Mouse (Mus musculus) CH12.LX (cell line): ENCODE measurements around the gene Atp4b. TPM values are rescaled to one million over a fixed set of nuclear protein-coding genes. Genes with fewer than 3 reads are reported as not detected.

Experiments
- DNase-seq: peaks from one replicate; pipeline ENCODE4 v3.0.0-alpha.2; 2013; ENCODE audit errors: extremely low read depth
- H3K27ac ChIP-seq: 2 replicates; pipeline ENCODE4 v1.5.1; 2012; ENCODE audit warnings: low read depth, mild to moderate bottlenecking, control low read depth, moderate library complexity; ENCODE audit not compliant: insufficient read depth
- H3K27me3 ChIP-seq: replicated peaks from 2 replicates; pipeline ENCODE3; 2012; ENCODE audit warnings: inconsistent platforms
- H3K36me3 ChIP-seq, 2 experiments: replicated peaks in 1 of 2; 2 replicates each; pipeline versions ENCODE3 to v1.6.1; 2012; ENCODE audit warnings: inconsistent platforms in 1 of 2, low read length in 1 of 2, mild to moderate bottlenecking in 1 of 2, mixed read lengths in 1 of 2, moderate library complexity in 1 of 2; ENCODE audit not compliant: control insufficient read depth in 1 of 2, insufficient read depth in 1 of 2
- H3K4me1 ChIP-seq, 2 experiments: 2 replicates each; pipeline ENCODE4 v1.6.1; 2012; ENCODE audit warnings: inconsistent platforms in 1 of 2, moderate library complexity in 1 of 2; ENCODE audit not compliant: insufficient read depth in 2 of 2, control insufficient read depth in 1 of 2
- H3K4me2 ChIP-seq: 2 replicates; pipeline ENCODE4 v1.6.1; 2012; ENCODE audit warnings: low read depth, mild to moderate bottlenecking, control low read depth; ENCODE audit not compliant: poor library complexity, insufficient read depth, severe bottlenecking
- H3K4me3 ChIP-seq, 3 experiments: fragments of 150-350 bp in 1 of 3; sonication (generic) in 1 of 3; replicated peaks in 1 of 3; 2 replicates each; pipeline versions ENCODE3 to v1.5.1; 2011 to 2012; ENCODE audit warnings: low read depth in 2 of 3, low read length in 2 of 3, mild to moderate bottlenecking in 2 of 3, moderate library complexity in 2 of 3, control low read depth in 1 of 3, improper control_type of control experiment in 1 of 3, inconsistent platforms in 1 of 3, mixed read lengths in 1 of 3; ENCODE audit not compliant: poor library complexity in 1 of 3
- H3K79me2 ChIP-seq: replicated peaks from 2 replicates; pipeline ENCODE4 v1.6.1; 2012; ENCODE audit warnings: mild to moderate bottlenecking, moderate library complexity; ENCODE audit not compliant: control insufficient read depth, poor library complexity, insufficient read depth, severe bottlenecking; ENCODE audit errors: extremely low read depth
- H3K9ac ChIP-seq: 2 replicates; pipeline ENCODE4 v1.6.1; 2012; ENCODE audit warnings: low read depth, mild to moderate bottlenecking, control low read depth, moderate library complexity; ENCODE audit not compliant: insufficient read depth
- H3K9me3 ChIP-seq: replicated peaks from 2 replicates; pipeline ENCODE3; 2012; ENCODE audit warnings: low read length, inconsistent platforms, mixed read lengths
- BHLHE40 ChIP-seq: IDR thresholded peaks from 2 replicates; pipeline ENCODE4 v1.6.1; 2011; ENCODE audit warnings: mild to moderate bottlenecking, low read depth, low read length, improper control_type of control experiment
- CHD2 ChIP-seq: IDR thresholded peaks from 2 replicates; pipeline ENCODE4 v1.6.1; 2011; ENCODE audit warnings: low read length, improper control_type of control experiment
- ELF1 ChIP-seq: IDR thresholded peaks from 2 replicates; pipeline ENCODE4 v1.6.1; 2014; ENCODE audit warnings: low read depth, mild to moderate bottlenecking, inconsistent platforms, low read length, improper control_type of control experiment
- EP300 ChIP-seq: IDR thresholded peaks from 2 replicates; pipeline ENCODE4 v1.6.1; 2011; ENCODE audit warnings: low read length, improper control_type of control experiment
- ETS1 ChIP-seq: conservative IDR thresholded peaks from 2 replicates; pipeline ENCODE4 v1.6.1; 2012; ENCODE audit warnings: low read depth, mild to moderate bottlenecking, inconsistent platforms, low read length, improper control_type of control experiment, moderate library complexity
- IRF4 ChIP-seq: IDR thresholded peaks from 2 replicates; pipeline ENCODE4 v1.6.1; 2014; ENCODE audit warnings: low read depth, mild to moderate bottlenecking, inconsistent platforms, low read length, improper control_type of control experiment
- MAX ChIP-seq: IDR thresholded peaks from 2 replicates; pipeline ENCODE4 v1.6.1; 2011; ENCODE audit warnings: low read length, improper control_type of control experiment
- MAZ ChIP-seq: IDR thresholded peaks from 2 replicates; pipeline ENCODE4 v1.6.1; 2012; ENCODE audit warnings: low read depth, mild to moderate bottlenecking, inconsistent platforms, low read length, improper control_type of control experiment, moderate library complexity
- MYC ChIP-seq: IDR thresholded peaks from 2 replicates; pipeline ENCODE4 v1.6.1; 2011; ENCODE audit warnings: low read depth, mild to moderate bottlenecking, improper control_type of control experiment, low read length
- NELFE ChIP-seq: IDR thresholded peaks from 2 replicates; pipeline ENCODE4 v1.6.1; 2011; ENCODE audit warnings: low read depth, low read length, improper control_type of control experiment
- PAX5 ChIP-seq: IDR thresholded peaks from 2 replicates; pipeline ENCODE4 v1.6.1; 2012; ENCODE audit warnings: low read length, inconsistent platforms, mixed read lengths
- RCOR1 ChIP-seq: conservative IDR thresholded peaks from 2 replicates; pipeline ENCODE4 v1.6.1; 2012; ENCODE audit warnings: low read depth, mild to moderate bottlenecking, inconsistent platforms, low read length, improper control_type of control experiment
- SMC3 ChIP-seq: IDR thresholded peaks from 2 replicates; pipeline ENCODE4 v1.6.1; 2011; ENCODE audit warnings: low read depth, low read length, improper control_type of control experiment
- UBTF ChIP-seq: IDR thresholded peaks from 2 replicates; pipeline ENCODE4 v1.6.1; 2012; ENCODE audit warnings: low read depth, mild to moderate bottlenecking, inconsistent platforms, low read length, improper control_type of control experiment, moderate library complexity
- USF2 ChIP-seq: conservative IDR thresholded peaks from 2 replicates; pipeline ENCODE4 v1.6.1; 2011; ENCODE audit warnings: low read depth, low read length, improper control_type of control experiment
- ZC3H11A ChIP-seq: IDR thresholded peaks from 2 replicates; pipeline ENCODE4 v1.6.1; 2012; ENCODE audit warnings: low read depth, mild to moderate bottlenecking, inconsistent platforms, low read length, improper control_type of control experiment
- ZMIZ1 ChIP-seq: IDR thresholded peaks from 2 replicates; pipeline ENCODE4 v1.6.1; 2012; ENCODE audit warnings: low read depth, mild to moderate bottlenecking, inconsistent platforms, low read length, improper control_type of control experiment
- dilution Hi-C: fragments of 300-500 bp; cut with MboI; formaldehyde crosslinking; loops from 2 replicates; pipeline ENCODE4 v1.14.3; 2020; ENCODE audit warnings: low sequenced_read_pairs; ENCODE audit not compliant: extremely low pct_unique_long_range_greater_than_20kb, extremely low pct_ligation_motif_present
- in situ Hi-C: fragments of 300-500 bp; cut with MboI; formaldehyde crosslinking; loops from 3 replicates; pipeline ENCODE4 v1.14.3; 2019; ENCODE audit warnings: low sequenced_read_pairs, low pct_ligation_motif_present, low pct_unique_long_range_greater_than_20kb, mixed read lengths
- polyA plus RNA-seq: library from polyadenylated mRNA; unstranded; fragments of >175 nt; gene quantifications from 2 replicates; pipeline ENCODE4 v1.2.1, GENCODE M21; 2012; ENCODE audit warnings: low read depth; ENCODE audit not compliant: insufficient read length
- total RNA-seq, 2 experiments: library from RNA; depleted of rRNA; stranded (reverse); fragments of 300-350 nt in 1 of 2; fragments of >200 nt in 1 of 2; gene quantifications; 2 replicates each; pipeline ENCODE4 v1.2.3; 2012 to 2014

Atp4b gene
- total and polyA plus RNA-seq, 3 experiments = not detected

DNA sequence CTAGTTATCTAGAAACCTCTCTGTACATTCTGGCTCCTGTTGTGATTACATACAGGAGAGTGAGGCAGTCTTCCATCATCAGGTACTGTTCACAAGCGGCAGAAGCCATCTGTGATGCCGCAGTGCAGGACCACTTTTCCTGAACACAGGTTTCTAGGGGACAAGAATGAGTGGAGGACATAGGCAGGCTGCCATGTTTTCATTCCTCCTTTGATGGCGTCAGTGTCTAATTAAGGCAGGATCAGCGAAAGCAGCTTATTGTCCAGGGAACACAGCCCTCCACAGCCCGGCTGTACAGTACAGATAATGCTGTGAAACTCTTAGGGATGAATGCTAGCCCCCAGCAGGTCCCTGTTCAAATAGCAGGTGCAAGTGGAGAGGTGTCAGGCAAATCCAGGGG, 9.4 kb upstream of the Atp4b start (continued):
- no peak for TF ChIP-seq ZC3H11A
- no peak for TF ChIP-seq NELFE
- TF ChIP-seq, all 38 proteins: peak for 0

DNA sequence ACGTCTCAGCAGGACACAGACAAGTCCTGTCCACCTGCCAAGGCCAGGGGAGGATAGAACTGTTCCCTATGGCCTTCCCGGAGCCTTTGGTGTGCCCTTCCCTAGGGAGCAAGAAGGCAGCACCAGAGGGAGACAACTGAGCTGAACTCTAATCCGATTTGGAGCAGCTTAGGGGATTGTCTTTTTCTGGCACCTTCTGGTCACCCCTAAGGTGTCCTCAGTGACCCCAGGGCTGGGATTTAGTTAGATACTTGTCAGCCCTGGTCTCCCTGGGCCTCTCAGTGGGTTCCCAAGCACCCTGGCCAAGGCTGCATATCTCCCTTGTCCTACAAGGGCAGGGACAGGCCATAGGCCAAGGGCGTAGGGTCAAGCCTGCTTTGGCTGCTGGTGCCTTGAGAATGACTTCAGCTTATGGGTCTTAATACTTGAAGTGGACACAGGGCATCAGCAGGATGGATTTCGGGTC, 8.1 kb upstream of the Atp4b start, which contains the start of gene Grk1:
TSS of gene Grk1 (plus strand) at position 416 of the 466 bp plus-strand sequence.
- DNase-seq = no peak
- no peak for TF ChIP-seq ETS1
- TF ChIP-seq PAX5 = no peak
- TF ChIP-seq SMC3 = no peak
- no peak for TF ChIP-seq CHD2
- no peak for TF ChIP-seq MAX
- no peak for TF ChIP-seq MAZ
- no peak for TF ChIP-seq EP300
- no peak for TF ChIP-seq BHLHE40
- no peak for TF ChIP-seq IRF4
- TF ChIP-seq ZMIZ1 = no peak
- no peak for TF ChIP-seq USF2
- TF ChIP-seq, all 38 proteins: peak for 0
- Histone ChIP-seq H3K4me1 (no peaks in the 10 kb centered on the region), H3K79me2 (no peaks in the 10 kb centered on the region), H3K27ac (no peak within 1 kb of the TSS), H3K36me3 (no peaks in the 10 kb centered on the region), H3K27me3 (peaks cover 35% of the 10 kb centered on the region), H3K4me2 (no peak within 1 kb of the TSS), H3K9ac (no peak within 1 kb of the TSS), H3K9me3 (no peaks in the 10 kb centered on the region), H3K4me3 (no peak within 1 kb of the TSS)
- dilution Hi-C loops = no loop called here
- in situ Hi-C loops = no loop called here

DNA sequence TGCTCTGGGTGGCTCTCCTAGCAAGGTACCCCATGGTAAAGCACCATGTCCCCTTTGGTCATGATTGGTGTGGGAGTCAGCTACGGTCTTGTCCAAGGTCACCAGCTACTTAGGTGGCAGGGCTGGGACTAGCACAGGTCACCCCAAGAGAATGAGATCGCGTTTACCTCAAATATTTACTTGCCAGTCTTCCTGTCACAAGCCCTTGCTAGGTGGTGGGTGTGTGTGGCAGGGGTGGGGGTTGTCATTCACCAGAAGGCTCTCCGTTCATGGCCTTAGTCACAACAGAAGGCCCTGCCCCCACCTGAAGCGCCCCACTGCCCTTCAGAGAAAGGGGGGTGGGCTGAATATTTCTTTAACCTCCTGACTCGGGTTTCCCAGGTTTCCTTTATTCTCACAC, 6.9 kb upstream of the Atp4b start:
- Histone ChIP-seq H3K27me3 (peaks cover 35% of the 10 kb centered on the region), H3K36me3 (no peaks in the 10 kb centered on the region)
- in situ Hi-C loops = no loop called here

More for the DNA sequence above, 6.9 kb upstream of the Atp4b start:
- no peak overlapping the region for H3K4me2 ChIP-seq
- no peak overlapping the region for H3K27ac ChIP-seq
- dilution Hi-C loops = no loop called here
- TF ChIP-seq RCOR1 (no peak), MYC (no peak), CHD2 (no peak), UBTF (no peak), ELF1 (no peak)
- H3K4me3 ChIP-seq = no peak overlapping the region
- H3K79me2 ChIP-seq = no peaks in the 10 kb centered on the region
- H3K9ac ChIP-seq = no peak overlapping the region
- H3K4me1 ChIP-seq = no peaks in the 10 kb centered on the region
- DNase-seq = no peak
- no peaks in the 10 kb centered on the region for H3K9me3 ChIP-seq
